Mouse (Mus musculus): ENCODE data around the gene Apba3.

DNA sequence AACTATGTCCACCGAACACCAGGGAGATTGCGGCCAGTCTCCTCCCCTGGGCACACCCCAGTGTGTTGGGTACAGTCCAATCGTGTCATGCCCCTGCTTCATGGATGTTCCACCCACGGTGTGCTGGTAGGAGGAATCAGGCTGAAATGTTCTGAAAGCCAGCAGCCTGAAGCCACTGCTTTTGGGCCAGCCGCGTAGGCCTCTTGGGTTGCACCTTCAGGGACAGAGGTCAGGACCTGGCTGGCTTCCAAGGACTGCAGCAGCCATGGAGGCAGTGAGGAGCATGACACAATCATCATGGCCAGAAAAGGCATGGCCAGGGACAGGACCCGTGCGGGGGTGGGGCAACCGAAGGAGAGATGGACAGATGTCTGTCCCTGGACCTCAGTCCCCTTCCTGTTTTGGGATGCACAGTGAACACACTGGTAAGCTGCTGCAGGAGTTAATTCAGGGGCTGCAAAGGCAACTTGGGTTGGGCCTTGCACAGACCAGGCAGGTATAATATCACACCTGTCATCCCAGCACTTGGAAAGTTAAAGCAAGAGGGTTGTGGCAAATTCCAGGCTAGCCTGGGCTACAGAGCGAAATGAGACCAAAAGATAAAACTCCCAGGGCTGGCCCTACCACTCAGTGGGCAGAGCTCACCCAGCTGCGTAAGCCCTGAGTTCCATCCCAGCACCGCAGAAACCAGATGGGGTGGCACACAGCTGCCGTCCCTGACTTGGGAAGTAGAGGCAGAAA lies 52.0 kb downstream of the Apba3 start:
- TF ChIP-seq GATA1 (IDR thresholded peaks at IDR 0.05; ENCODE audit: low read length) (no peak), TAL1 (IDR thresholded peaks at IDR 0.05; ENCODE audit: low read length) (no peak)

Measured in erythroblast, embryonic 14.5 days (primary cell).